Mouse (Mus musculus): ENCODE measurements at regions not wholly inside any gene's neighbourhood (a gene's known extent, or its start where the extent isn't known, plus 50 kb on each side); places are given as distances from the start of the nearest gene placed in this dataset.

GRCm38 (mm10) chr14:100618793-100619655 is 334.5 kb upstream of the Klf12 start:
- 56% methylated on average over 12 of the region's 12 CpGs for WGBS
- no peak for DNase-seq (ENCODE audit: low read depth, low spot score)

DNA sequence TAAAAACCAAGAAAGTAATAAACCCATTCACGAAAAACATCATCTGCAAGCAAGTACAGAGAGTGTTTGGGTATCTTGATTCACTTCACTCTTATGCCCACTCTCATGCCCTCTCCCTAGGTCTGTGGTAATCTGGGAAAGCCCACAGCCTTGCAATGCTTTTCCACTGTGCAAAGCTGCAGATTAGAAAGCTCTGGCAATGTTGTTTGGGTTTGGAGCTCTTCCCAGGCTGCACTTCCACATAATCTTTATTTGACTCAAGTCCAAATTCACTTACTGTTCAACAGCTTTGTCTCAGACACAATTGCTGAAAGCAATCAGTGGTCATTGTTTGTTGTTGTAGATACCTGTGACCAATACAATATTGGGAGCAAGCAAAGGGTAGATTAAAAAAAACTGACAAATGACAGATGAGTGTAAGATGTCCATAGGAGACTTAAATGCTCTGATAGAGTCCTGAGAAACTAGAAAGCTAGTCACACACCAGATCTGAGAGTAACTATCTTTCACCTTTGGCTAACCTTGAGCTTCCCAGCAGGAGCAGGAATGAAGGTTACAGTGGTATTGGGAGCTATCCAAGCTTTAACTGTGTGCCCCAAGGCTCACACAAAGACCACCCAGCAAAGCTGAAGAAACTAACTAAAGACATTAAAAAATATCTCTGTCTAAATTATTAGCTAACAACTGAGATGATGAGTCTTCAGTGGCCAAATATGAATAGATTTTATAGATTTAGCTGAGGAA is 325.7 kb upstream of the Klf12 start:
- 75% methylated on average over 1 of the region's 1 CpGs for WGBS
- DNase-seq (ENCODE audit: low read depth, low spot score): no peak

DNA sequence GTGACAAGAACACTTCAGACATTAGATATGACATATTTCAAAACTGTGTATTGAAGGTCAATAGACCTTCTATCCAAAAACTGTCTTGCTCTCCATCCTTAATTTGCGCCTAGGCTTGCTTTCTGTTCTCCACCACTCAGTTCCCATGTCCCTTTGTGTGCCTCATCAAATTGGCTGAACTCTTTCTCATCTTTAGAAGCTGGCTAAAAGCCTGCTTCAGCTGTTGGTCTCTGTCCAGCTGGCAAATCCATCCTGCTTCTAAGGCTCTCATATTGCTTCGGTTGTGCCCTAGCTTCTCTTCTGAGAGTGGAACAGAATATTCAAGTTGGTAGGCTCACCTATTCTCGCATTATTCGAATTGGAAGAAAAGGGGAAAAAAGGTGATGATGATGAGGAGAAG is 322.6 kb upstream of the Klf12 start:
- 80% methylated on average over 4 of the region's 4 CpGs for WGBS
- DNase-seq (ENCODE audit: low read depth, low spot score): no peak

- WGBS: 37% methylated on average over 7 of the region's 7 CpGs
Measured at GRCm38 (mm10) chr14:100600886-100601451, 316.5 kb upstream of the Klf12 start.

DNA sequence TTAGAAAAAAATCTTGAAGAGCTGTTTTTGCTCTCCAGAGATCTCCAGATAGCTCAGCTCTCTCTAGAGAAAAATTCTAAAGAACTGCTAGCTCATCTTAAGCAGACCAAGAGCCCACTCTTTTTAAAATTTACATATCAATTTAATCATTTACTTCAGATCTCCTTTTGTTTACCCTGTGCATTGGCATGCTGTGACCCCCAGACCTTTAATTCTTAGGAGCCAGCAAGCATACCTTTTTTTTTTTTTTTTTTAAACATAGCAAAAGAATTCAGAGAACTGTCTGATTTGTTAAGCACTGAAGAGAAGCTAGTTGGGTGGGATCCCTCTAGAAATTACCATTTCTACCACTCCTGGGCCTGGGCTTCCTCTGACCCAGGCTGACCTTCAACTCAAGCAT is 285.5 kb upstream of the Klf12 start:
- no peak for DNase-seq (ENCODE audit: low read depth, low spot score)

More at GRCm38 (mm10) chr14:100600886-100601451, 316.5 kb upstream of the Klf12 start:
- no peak for DNase-seq (ENCODE audit: low read depth, low spot score)

- DNase-seq (ENCODE audit: low read depth, low spot score): no peak
- WGBS: 78% methylated on average over 3 of the region's 3 CpGs
Measured at GRCm38 (mm10) chr14:100561884-100562283, 277.4 kb upstream of the Klf12 start.

DNA sequence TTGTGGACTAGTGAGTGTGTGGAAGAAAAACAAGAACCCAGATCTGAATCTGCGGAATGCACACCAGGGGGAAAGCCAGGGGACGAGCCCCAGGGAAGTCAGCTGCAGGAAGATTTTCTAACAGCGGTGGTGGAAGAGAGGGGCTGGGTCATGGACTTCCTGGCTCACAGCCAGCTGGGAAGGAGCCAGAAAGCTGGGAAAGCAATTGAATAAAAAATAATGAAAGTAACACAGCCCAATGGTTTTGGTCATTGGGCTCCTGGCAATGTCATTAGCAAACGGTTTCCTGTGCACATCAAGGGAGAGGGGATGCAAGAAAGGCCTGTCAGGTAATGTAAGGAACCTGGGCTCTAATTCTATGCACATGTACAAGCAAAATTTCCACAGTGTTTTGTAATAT is 273.9 kb upstream of the Klf12 start:
- 17% methylated on average over 4 of the region's 4 CpGs for WGBS
- no peak for DNase-seq (ENCODE audit: low read depth, low spot score)

GRCm38 (mm10) chr14:100552466-100552865 is 268.0 kb upstream of the Klf12 start:
- DNase-seq (ENCODE audit: low read depth, low spot score): no peak
- WGBS: 61% methylated on average over 2 of the region's 2 CpGs

DNA sequence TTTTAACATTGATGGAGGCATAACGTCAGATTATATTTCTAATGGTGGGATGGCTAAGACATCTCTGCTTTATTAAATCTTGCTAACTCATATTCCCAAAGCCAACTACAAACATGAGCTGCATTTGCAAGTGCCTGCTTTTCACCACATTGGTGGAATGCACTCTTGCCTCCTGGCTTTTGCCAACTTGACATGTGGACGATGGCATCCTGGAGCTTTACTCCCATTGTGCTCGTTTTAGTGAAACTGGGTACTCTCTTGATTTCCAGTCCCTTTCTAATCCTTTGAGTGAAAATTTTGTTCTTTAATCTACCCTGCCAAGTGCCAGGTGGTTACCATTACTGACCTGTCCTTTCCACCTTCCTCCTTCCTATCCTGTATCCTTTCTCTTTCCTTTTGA is 265.8 kb upstream of the Klf12 start:
- no peak for DNase-seq (ENCODE audit: low read depth, low spot score)
- WGBS: 76% methylated on average over 3 of the region's 3 CpGs

- DNase-seq (ENCODE audit: low read depth, low spot score): no peak
- whole genome bisulfite sequencing: 71% methylated on average over 2 of the region's 2 CpGs
Measured at GRCm38 (mm10) chr14:100530217-100530616, 245.7 kb upstream of the Klf12 start.

DNA sequence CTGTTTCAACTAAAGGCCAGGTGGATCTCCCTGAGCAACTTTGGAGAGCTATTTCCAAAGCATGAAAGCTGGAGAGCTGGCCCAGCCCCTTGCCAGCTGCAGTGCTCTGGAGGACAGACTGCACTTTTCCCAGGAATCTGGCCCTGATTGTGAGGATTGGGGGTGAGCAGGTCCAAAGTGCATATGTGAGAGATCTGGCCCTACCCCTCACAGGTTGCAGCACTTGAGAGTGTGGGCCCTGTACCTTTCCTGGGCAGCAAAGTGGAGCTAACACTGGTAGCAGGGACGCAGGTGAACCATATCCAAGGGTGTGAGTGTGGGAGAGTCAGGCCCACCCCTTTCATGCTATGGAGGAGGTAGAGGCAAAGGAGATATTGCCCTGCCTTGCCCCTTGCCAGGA is 245.3 kb upstream of the Klf12 start:
- DNase-seq (ENCODE audit: low read depth, low spot score): no peak
- 44% methylated on average over 1 of the region's 1 CpGs for WGBS

DNA sequence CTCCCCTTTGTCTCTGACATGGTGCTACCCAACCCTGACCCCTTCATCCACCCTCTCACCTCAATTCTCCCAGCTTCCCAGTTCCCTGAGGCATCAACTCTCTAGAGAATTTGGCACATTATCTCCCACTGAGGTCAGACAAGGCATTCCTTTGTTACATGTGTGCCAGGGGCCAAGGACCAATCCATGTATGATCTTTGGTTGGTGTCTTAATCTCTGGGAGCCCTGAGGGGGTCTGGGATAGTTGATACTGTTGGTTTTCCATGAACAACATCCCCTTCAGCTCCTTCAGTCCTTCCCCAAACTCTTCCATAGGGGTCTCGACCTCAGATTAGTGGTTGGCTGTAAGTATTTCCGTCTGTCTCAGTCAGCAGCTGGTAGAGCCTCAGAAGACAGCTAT is 224.9 kb upstream of the Klf12 start:
- 76% methylated on average over 2 of the region's 2 CpGs for WGBS
- DNase-seq (ENCODE audit: low read depth, low spot score): no peak

GRCm38 (mm10) chr14:100508087-100508486 is 223.6 kb upstream of the Klf12 start:
- WGBS: 88% methylated on average over 3 of the region's 3 CpGs
- no peak for DNase-seq (ENCODE audit: low read depth, low spot score)

DNA sequence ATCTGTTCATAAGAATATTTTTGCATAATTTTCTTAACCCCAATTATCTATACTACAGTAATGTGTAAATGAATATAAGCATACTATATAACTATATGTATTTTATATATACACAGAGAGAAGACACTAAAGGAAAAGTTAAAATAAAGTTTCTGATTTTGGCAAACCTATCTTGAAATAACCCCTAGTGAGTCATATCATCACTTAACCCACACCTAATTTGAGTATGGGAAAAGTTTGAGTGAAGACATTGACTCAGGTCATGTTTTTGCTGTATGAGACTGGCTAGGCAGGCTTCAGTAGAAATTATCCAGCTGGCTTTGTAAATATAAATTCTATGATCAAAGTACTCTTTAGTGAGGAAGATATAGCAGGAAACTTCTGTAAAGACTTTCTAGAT is 223.1 kb upstream of the Klf12 start:
- no peak for DNase-seq (ENCODE audit: low read depth, low spot score)

- 86% methylated on average over 7 of the region's 7 CpGs for WGBS
- DNase-seq (ENCODE audit: low read depth, low spot score): no peak
Measured at GRCm38 (mm10) chr14:100488837-100489236, 204.4 kb upstream of the Klf12 start.

DNA sequence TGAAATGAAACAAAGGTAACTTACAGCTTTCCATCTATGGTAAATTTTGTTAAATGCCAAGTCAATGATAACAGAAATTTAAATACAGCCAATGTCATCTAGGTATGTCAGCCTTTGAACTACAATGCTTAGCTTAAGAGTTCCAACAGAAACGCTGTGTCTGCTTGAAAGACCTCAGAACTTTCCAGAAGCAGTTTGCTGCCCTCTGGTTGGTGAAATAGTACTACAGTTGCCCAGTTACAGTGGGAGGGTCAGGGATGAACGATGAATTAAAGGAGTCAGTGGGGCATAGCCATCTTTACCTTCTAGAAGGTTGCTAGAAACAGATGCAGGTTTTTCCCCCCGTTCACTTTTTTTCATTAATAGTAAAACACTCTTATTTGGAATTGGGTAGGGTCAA is 201.0 kb upstream of the Klf12 start:
- DNase-seq (ENCODE audit: low read depth, low spot score): no peak
- 48% methylated on average over 3 of the region's 3 CpGs for WGBS

DNA sequence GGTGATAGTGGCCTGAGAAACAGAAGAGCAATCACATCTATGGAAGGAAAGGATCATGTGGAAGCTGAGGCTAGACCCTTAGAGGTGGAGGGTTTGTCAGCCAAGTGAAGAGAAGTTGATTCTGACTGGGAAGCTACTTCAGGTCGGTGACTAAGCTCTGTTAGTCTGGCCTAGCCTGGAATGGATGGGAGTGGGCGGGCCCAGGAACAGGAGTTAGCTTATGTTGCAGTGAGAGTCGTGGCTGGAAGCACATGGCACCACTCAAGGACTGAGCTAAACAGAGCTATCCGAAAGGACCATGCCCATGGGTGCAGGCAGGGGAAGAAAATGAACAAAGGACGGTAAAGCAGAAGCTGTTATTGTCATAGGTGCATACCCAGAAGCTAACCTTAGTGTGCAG is 199.6 kb upstream of the Klf12 start:
- 75% methylated on average over 5 of the region's 5 CpGs for WGBS
- DNase-seq (ENCODE audit: low read depth, low spot score): no peak

- no peak for DNase-seq (ENCODE audit: low read depth, low spot score)
- 8% methylated on average over 22 of the region's 22 CpGs for WGBS
Measured at GRCm38 (mm10) chr14:100477595-100478380, 193.3 kb upstream of the Klf12 start.

GRCm38 (mm10) chr14:100468311-100468710 is 183.8 kb upstream of the Klf12 start:
- WGBS: 73% methylated on average over 3 of the region's 3 CpGs
- no peak for DNase-seq (ENCODE audit: low read depth, low spot score)

DNA sequence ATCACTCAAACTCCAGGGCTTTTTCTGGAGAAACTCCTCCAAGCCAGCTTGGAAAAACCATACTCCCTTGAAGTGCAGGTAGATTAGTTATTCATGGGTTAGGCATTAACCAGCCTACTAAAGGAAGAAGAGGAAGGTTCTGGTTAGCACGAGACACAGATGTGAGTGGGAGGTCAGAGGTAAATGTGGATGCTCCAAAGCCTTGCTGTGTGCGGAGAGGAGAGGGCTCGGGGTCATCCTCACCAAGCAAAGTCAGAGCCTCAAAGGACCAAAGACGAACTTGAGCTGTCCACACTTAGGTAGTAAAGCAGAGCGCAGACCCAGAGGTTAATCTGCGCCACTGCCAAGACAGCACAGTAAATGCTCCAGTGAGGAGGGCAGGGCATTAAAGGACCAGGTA is 177.8 kb upstream of the Klf12 start:
- WGBS: 56% methylated on average over 6 of the region's 6 CpGs
- DNase-seq (ENCODE audit: low read depth, low spot score): no peak
